Mouse (Mus musculus) brown adipose tissue, adult 24 weeks (tissue): ENCODE data around the gene Dnah7a. TPM values are rescaled to one million over a fixed set of nuclear protein-coding genes. Genes with fewer than 3 reads are reported as not detected.
A peak's percentile ranks its signal among the peaks of the same experiment; 100 is the strongest.
"Not testable (repeated sequence)": the region's sequence is repeated elsewhere in the genome, so short reads cannot be mapped to it uniquely, and the experiment has no call there.

Experiments used
- H3K27ac ChIP-seq: fragments of 200-500 bp; replicated peaks from 2 replicates; pipeline ENCODE4 v1.5.1; 2012; ENCODE audit warnings: low read depth, mild to moderate bottlenecking, low read length
- H3K4me1 ChIP-seq: fragments of 200-500 bp; 2 replicates; pipeline ENCODE4 v1.6.1; 2012; ENCODE audit warnings: low read length, mixed read lengths; ENCODE audit not compliant: control insufficient read depth, insufficient read depth, insufficient read length
- H3K4me3 ChIP-seq: fragments of 200-500 bp; 2 replicates; pipeline ENCODE4 v1.5.1; 2012; ENCODE audit warnings: low read depth, mild to moderate bottlenecking, low read length, moderate library complexity; ENCODE audit not compliant: insufficient read depth
- polyA plus RNA-seq: library from polyadenylated mRNA; stranded (reverse); fragments of >200 nt; gene quantifications from 2 replicates; pipeline ENCODE4 v1.2.4, GENCODE M21; 2012; ENCODE audit not compliant: missing spikeins, insufficient read depth, insufficient read length

Gene Dnah7a
- polyA plus RNA-seq, 1 experiment: not detected

DNA sequence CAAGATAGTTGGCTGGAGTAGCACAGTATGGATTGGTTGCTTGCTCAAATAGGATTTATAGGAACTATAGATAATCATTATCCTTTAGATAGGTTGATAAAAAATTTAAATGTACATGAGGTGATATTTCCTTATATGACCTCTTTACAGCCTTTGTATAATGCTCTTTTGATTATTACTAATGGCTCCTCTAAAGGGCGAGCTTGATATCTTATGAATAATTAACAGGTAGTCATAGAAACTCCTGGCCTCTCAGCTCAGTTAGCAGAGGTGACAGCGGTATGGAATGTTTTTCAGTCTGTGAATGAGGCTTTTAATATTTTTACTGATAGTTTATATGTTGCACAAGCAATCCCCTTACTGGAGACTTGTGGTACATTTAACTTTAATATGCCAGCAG is 330.6 kb downstream of the Dnah7a start:
- H3K4me1 ChIP-seq, H3K27ac ChIP-seq, H3K4me3 ChIP-seq: not testable (repeated sequence)

DNA sequence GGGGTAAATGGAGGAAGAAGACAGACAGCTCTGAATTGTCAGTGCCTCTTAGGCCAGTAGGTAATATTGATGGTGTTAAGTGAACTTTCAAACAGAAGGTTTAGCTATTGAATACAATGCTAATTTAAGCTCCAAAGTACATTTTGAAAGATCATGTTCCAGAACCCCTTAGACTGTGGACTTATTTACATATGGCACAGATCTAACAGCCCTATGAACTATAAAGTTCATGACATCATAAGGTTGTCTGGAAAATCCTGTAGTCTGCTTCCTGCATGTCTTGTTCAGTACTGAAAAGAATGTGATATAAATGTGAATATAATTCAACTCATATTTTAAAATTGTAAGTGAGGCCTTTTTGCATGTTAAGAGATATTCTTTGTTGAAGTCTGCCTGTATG is 347.6 kb downstream of the Dnah7a start:
- Histone ChIP-seq H3K4me3 (no peak overlapping the region), H3K27ac (no peak overlapping the region), H3K4me1 (no peaks in the 10 kb centered on the region)

DNA sequence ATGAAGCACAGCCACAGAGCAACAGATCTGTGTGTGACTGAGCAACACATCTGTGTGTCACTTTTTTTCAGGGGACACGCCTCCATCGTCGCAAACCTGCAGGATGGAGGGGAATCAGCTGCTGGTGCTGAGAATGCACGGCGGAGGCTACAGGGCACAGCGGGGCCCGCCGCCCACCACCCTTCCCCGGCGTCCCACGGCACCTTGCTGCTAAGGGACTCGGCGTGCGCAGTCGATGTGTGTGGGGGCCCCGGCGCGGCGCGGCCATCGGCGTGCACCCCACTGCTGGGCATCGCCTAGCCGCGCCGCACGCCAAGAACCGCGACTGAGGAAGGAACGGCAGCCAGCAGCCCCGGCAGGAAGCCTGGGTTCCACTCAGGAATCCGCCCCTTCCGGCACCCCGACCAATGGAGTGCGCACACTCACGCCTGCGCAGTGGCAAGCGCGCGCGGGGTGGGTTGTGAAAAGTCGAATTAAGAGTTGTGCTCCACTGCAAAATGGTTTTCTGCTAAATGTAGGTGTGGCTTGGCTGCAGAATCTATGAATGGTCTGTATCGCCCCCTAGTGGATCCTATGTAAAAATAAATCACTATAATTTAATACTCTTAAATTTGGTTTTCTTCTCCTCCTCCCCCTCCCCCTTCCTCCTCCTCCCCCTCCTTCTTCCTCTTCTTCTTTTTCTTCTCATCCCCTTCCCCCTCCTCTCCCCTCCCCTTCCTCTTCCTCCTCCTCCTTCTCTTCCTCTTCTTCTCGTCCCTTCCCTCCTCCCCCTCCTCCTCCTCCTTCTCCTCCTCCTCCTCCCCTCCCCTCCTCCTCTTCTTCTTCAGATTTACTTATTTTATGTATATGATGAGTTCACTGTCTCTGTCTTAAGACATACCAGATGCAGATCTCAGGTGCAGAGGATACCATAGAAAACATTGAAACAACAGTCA is 354.0 kb downstream of the Dnah7a start, which contains the start of the genes Asdurf, Gm28551 and Asnsd1:
Gene Asdurf, minus strand, starts transcription at position 293 of the 935 bp plus-strand sequence.
Gene Gm28551, minus strand, starts transcription at position 341 of the 935 bp plus-strand sequence.
Gene Asnsd1, minus strand, starts transcription at position 426 of the 935 bp plus-strand sequence.
- peak within 1 kb of the TSS; percentile 92 for H3K4me3 ChIP-seq
- H3K27ac ChIP-seq: 0 out of 2 replicates have a peak within 1 kb of the TSS, but pooled peaks have one; percentile 10
- H3K4me1 ChIP-seq: no peaks in the 10 kb centered on the region

Other genes starting within 250 kb of the Dnah7a start
- gene Stk17b, start 78.4 kb upstream of the Dnah7a start, polyA plus RNA-seq: 13.5 and 13.9 TPM in 2 replicates